Mouse (Mus musculus) common myeloid progenitor, adult 5-6 weeks (primary cell): ENCODE results near the gene Olfr90. TPM values are rescaled to one million over a fixed set of nuclear protein-coding genes. Genes with fewer than 3 reads are reported as not detected.

Source experiments
- ATAC-seq: replicated peaks from 2 replicates; pipeline ENCODE4 v1.8.0; 2016; ENCODE audit warnings: low read depth, mild to moderate bottlenecking, moderate TSS enrichment, inconsistent platforms; ENCODE audit not compliant: poor library complexity, severe bottlenecking
- total RNA-seq: library from RNA; stranded (forward); fragments of 200-1000, 187-1606 nt; gene quantifications from 2 replicates; pipeline ENCODE4 v1.2.3, GENCODE M21; 2017

Olfr90 gene
- total RNA-seq, 1 experiment from 2014 or later, result not detected

DNA sequence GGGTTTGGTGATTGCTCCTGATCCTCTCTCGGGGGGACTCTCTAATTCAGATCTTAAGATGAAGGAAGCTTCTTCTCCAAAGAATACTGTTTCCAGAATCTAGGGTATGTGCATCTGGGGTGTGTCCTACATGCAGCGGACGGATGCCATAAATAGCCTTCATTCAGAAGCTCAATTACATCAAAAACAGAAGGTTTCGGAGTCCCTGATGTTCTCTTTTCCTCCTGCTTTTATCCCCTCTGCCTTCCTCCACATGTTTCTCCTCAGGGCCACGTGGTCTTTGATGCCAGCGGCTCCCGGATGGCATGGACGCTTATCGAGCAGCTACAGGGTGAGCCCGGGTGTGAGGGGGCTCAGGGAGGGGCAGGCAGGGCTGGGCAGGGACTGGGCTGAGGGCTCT, 25.2 kb downstream of the Olfr90 start:
- ATAC-seq, result no peak

DNA sequence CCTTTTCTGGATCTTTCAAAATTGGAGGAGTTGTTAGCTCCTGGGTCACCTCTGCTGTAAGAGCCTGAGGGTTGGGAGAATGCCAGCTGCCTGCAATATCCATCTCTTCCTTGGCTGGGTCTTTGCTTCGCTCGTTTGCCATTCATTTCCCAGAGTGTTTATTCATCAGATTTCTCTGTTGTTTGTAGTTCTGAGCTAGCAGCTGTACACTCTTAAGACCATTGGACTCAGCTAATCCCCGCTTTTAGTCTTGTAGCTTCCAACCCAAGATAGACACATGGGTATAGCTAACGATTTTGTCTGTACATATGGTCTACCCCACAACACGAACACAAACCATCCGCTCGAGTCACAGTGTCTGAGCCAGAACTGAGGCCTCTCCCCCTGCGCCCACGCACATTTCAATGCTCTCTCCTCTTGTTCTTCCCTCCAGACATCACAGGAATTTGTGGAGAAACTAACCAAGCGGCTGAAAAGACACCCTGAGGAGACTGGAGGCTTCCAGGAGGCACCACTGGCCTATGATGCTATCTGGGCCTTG, 26.1 kb downstream of the Olfr90 start:
- no peak for ATAC-seq

DNA sequence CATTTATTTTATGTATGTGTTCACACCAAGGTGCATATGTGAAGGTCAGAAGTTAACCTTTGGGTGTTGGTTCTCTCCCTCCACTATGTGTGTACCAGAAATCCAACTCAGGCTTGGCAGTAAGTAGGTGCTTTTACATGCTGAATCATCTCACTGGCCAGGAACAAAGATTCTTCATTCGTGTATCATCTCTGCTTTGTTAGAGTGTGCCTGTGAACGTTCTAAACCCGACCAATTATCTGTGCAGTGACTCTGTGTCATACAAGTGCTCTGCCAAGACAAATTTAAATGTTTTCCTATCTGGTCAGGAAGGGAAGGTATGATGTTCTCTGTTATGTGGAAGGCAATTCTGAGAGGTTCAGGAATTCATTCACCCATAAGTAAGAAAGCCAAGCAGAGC, 26.9 kb downstream of the Olfr90 start:
- no peak for ATAC-seq

DNA sequence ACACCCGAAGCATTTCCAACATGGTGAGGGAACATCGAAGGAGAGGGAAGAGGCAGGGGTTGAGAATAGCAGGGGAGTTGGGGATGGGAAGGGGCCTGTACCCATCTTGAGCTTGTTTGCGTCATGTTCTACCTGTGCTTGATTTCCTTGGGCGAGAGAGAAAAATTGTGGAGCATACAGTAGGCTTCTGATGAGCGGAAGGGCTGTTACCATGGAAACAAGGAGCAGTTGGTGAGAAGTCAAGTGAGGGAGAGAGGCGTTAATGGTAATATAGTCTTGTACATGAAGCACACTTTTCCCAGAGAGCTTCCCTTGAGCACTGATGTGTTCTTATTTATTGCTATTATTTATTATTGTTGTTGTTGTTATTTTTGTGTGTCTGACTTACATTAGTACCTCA, 31.3 kb downstream of the Olfr90 start:
- no peak for ATAC-seq

DNA sequence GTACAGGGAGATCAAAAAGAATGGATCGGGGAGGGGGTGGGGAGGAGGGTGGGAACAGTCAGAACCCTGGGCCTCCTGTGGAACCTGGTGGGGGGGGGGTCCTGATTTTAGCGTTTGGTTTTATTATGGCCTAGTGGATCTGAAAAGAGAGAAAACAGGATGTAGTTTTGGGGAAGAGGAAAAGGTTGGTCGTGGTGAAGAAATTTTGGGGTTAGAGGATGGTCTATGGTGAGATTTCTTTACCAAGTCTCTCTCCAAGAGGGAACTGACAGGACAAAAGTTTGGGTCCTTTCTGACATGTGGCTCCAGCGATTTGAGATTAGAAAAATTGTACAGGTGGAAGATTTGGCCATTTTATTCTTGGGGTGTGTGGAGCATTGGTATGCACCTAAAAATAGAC, 36.6 kb downstream of the Olfr90 start:
- ATAC-seq, result peak; percentile 33

DNA sequence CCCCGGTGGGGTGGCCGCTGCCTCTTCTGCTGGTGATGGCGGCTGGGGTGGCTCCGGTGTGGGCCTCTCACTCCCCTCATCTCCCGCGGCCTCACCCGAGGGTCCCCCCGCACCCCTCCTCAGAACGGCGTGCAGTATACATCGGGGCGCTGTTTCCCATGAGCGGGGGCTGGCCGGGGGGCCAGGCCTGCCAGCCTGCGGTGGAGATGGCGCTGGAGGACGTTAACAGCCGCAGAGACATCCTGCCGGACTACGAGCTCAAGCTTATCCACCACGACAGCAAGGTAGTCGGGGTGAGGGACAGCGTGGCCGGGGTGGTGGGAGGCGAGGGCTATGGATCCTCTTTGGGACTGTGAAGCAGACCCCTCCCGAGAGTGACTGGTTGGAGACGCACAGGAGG, 37.4 kb downstream of the Olfr90 start:
- ATAC-seq, result no peak

DNA sequence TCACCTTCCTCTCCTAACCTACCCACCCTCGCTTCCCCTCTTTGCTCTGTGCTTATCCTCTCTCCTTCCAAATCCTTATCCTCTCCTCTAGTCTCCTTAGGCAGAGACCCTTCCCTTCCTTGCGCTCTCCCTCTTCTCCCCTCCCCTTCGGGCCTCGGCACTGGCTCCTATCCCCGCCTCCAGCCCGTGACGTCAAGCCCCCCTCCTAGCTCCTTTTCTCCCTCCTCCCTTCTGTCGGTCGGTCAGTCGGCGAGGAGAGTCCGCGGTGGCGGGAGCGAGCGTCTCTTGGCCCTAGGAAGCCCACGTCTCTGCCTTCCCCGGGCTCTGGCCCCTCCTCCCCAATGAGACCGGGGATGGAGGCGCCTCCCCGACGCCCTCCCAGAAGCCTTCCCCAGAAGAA, 37.9 kb downstream of the Olfr90 start:
- ATAC-seq, result peak; percentile 12; the same call in 1 of the 2 replicates

DNA sequence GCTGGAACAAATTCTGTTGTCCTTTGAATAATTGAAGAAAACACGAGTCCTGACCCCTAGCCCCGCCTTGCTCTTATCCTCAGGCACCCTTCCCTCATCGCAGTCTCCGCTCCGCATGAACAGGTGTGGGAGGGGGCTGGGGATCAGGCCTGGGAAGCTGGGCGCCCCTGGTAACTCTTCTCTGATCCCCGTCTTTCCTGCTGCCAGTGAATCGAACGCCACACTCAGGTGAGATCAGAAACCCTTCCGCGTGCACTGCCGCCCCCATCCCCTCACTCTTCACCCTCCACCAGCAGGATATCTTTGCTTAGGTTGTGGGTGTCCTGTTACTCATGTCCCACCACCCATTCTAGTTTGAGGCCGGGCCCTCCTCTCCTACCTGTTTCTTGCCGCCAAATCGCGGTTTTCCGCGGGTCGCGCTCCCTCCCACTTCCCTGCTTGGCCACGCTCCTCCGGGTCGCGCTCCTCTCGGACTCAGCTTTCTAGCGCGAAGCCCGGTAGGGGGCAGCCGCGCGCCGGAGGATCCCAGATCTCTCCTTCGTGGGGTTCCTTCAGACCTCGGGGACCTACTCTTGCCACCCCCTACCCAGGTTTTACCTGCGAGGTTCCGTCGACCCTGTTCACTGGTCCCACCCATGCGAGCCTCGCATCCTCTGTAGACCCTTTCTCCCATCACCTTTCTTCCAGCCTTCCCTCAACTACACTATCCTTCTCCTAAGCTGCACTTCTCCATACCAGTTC, 38.6 kb downstream of the Olfr90 start:
- 0 out of 2 replicates have a peak, but pooled peaks have one; percentile 27 for ATAC-seq

DNA sequence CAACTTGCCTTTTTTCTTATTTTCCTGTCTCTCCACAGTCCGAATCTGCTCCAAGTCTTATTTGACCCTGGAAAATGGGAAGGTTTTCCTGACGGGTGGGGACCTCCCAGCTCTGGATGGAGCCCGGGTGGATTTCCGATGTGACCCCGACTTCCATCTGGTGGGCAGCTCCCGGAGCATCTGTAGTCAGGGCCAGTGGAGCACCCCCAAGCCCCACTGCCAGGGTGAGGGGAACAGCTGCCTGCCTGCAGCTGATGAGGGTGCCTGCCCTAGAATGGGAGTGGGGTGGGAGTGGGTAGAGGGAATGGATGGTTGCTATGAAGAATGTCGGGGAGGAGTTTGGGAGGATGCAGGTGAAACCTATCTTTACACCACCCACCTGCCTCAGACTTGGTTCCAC, 39.9 kb downstream of the Olfr90 start:
- ATAC-seq, result no peak

DNA sequence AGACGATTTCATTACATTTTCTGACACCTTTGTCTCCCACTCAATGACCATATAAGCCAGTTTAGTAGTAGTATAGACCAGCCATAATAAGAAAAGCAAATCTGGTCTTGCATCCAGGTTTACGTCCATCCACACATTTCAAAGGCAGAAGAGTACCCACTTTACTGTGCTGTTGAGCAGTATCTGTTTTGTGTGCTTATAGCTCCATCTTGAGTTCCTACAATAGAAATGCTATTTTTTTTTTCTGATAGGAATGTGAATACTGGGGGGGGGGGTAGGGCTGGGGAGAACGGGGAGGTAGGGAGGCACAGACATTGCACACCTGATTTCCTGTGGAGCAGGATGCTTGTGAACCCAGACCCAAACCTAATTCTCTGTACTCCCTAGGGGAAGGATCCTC, 40.3 kb downstream of the Olfr90 start:
- 0 out of 2 replicates have a peak, but pooled peaks have one; percentile 10 for ATAC-seq

DNA sequence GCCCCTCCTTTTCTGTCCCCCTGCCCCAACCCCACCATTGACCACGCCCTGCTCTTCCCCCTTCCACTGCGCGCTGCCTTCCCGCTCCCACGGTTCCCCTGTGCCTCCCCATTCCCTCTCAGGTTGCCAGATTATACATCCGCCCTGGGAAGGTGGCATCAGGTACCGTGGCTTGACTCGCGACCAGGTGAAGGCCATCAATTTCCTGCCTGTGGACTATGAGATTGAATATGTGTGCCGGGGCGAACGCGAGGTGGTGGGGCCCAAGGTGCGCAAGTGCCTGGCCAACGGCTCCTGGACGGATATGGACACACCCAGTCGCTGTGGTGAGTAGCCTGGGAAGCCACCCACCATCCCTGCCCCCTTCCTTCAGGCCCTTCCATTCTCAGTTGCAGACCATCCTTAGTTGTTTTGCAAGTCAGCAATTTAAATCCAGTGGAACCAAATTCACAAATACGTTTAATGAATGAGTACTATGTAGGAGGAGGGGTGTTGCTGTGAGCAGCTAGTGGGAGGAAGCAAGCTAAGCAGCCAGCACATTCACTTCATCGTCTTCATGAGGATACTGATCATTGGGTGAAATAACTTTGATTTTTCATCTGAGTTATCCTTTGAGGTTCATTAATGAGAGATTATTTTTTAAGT, 40.8 kb downstream of the Olfr90 start:
- ATAC-seq, result no peak

DNA sequence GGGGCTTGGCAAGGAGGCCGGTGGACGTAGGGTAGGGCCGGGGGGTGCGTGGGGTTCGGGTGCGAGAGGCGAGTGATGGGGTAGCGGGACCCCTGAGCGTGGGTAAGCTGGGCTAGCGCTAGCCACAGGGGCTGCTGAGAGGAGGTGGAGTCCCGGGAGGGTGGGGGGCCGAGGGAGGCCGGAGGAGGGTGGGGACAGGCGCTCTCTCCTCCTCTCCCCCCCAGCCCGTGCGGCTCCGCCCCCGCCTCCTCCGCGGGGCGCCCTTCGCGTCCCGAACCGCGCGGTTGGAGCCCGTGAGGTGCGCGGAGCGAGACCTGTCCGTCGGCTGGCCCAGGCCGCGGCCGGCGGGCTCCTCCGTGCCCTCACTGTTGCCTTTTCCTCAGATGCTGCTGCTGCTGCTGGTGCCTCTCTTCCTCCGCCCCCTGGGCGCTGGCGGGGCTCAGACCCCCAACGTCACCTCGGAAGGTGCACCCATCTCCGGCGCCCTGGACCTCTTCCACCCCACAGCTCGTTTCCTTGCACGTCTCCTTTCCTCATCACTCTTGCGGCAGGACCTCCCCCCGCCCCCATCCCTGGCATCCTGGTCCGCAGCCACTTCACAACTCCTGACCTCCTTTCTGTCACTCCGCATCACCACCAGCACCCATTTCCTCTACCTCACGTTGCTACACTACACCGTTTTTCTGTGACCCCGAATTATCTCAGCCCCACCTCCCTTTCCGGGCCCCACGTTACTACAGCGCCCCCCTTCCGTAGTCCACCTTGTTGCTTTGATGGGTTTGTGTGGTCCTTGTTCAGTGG, 41.8 kb downstream of the Olfr90 start:
- ATAC-seq, result peak; percentile 20

DNA sequence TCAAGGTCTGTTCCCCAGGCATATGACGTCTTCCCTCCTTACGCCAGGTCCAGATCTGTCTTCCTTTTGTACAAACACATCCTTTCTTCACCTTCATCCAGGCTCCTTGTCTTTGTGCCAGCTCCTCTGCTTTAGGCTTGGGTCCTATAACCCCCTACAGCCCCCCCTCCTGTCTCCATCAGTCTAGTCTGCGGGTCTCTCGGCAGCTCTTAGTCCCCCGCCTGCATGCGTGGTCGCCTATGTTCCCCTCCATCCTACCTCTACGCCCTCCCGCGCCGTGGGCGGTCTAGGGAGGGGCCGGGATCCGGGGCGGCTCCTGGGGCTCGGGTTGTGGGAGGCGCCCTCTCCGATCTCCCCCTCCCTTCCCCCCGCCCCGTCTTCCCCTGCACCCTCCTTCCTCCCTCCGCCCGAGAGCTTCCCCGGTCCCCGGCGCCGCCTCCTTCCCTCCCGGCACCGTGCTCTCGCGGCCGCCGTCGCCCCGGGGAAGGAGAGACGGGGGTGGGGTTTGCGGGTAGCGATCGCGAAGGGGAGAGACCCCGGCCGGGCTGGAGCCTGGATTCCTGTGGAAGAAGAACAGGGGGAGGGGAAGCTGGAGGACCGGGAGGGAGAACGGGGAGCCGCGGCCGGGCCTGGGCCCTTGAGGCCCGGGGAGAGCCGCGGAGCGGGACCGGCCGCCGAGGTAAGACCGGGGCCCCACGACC, 42.5 kb downstream of the Olfr90 start, which contains the start of gene Gabbr1:
Gene Gabbr1 (plus strand): TSS at position 356 of the 701 bp plus-strand sequence.
- ATAC-seq, result peak; percentile 64

DNA sequence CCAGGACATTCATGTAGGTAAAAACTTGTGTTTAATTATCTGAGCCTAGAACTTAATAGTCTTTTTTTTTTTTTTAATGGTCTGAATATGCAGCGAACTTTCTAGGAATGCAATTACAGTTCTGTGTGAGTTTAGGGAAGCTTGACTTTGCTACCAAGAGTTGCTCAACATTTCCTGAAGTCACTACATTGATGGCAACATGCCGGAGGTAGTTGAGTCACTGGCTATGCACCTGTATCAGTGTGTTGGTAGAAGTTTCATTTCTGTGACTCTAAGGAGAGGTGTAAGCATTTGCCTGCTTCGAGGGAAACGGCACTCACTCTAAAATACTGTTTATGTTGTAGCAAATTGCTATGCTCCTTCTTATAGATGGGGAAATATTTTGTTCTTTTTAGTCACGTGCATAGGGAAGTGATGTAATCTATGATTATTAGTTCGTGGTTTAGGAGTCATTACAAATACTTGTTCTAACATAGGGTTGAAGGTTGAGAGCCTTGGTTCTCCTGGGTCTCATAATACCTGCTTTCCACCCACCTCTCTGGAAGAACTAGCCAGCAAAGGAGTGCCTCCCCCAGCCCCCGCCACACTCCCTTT, 43.6 kb downstream of the Olfr90 start:
- peak; percentile 41 for ATAC-seq

DNA sequence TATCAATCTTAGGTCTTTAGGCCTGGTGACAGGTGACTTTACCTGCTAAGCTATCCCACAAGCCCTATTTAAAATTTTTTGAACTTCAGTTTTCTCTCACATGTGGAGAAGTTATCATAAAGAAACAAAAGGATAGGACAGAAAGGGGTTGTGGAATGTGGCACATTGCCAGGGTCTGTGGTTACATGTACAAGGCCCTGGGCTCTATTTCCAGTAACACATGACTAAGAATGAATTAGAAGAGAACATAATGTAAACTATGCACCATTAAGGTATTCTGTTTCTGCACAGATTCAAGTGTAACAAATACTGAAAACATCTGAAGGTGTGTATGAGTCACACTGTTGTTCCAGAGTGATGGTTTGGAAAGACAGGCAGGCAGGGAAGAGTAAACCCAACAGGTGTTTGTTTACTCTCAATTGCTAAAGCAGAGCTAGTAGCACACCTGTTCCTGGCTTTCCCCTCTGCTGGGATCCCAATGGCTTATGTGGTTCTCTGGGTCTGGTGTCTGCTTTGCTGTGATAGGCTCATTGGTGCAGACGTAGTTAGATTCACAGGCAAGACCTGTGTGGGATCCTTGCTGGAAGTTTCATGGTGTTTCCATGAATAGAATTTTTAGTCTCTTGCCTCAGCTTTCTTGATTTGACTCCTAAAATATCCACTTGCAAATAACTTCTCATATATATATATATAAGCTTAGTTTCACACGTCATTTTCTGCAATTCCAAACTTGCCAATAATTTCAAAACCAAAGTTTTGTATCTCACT, 49.0 kb downstream of the Olfr90 start:
- ATAC-seq, result peak; percentile 52; the same call in 1 of the 2 replicates
